Mouse (Mus musculus): ENCODE data around the gene Slc35f3. TPM values are rescaled to one million over a fixed set of nuclear protein-coding genes. Genes with fewer than 3 reads are reported as not detected.
"Not testable (repeated sequence)": the region's sequence is repeated elsewhere in the genome, so short reads cannot be mapped to it uniquely, and the experiment has no call there.

The Slc35f3 gene
- polyA plus RNA-seq, 1 experiment from 2014 or later, result 0.18 TPM

- no peak overlapping the region for H3K9ac ChIP-seq
- no peak overlapping the region for H3K27ac ChIP-seq
- no peak for ATAC-seq
- H3K27me3 ChIP-seq, result 0 out of 2 replicates have a peak, but pooled peaks cover 3% of the 10 kb centered on the region
- no peaks in the 10 kb centered on the region for H3K4me1 ChIP-seq
- H3K4me3 ChIP-seq, result no peak overlapping the region
- WGBS, result 85% methylated on average over 7 of the region's 7 CpGs
- H3K36me3 ChIP-seq (ENCODE audit: poor library complexity, severe bottlenecking), result no peaks in the 10 kb centered on the region
- H3K4me2 ChIP-seq, result no peak overlapping the region
- H3K9me3 ChIP-seq (replicated peaks), result no peaks in the 10 kb centered on the region
These were observed 82.9 kb downstream of the Slc35f3 start for GRCm38 (mm10) chr8:126381299-126381698.

DNA sequence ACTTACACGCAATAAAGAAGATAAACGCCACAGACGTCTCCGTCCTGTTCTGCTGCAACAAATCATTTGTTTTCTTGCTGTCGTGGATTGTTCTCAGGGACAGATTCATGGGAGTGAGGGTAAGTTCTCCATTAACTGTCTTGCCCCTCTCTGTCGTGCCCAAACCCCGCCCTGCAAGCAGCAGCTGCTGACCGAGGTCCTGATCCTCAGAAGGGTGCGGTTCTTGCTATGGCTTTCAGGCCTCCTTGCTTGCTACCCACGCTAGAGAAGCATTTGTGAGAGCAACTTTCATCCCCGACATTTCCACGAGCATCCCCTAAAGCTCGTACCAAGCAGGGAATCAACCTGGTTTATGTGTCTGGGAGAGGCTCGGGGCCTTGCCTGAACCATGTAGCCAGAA, 83.9 kb downstream of the Slc35f3 start:
- Histone ChIP-seq H3K27ac (no peak overlapping the region), H3K27me3 (0 out of 2 replicates have a peak, but pooled peaks cover 3% of the 10 kb centered on the region), H3K4me2 (no peak overlapping the region), H3K4me1 (no peaks in the 10 kb centered on the region), H3K9ac (no peak overlapping the region), H3K36me3 (ENCODE audit: poor library complexity, severe bottlenecking) (no peaks in the 10 kb centered on the region), H3K4me3 (no peak overlapping the region), H3K9me3 (replicated peaks) (no peaks in the 10 kb centered on the region)
- ATAC-seq, result no peak
- WGBS, result 43% methylated on average over 14 of the region's 14 CpGs

GRCm38 (mm10) chr8:126382749-126383148, 84.4 kb downstream of the Slc35f3 start:
- no peak for ATAC-seq
- H3K9me3 ChIP-seq (replicated peaks), result no peaks in the 10 kb centered on the region
- H3K9ac ChIP-seq, result no peak overlapping the region
- H3K27me3 ChIP-seq, result 0 out of 2 replicates have a peak, but pooled peaks cover 3% of the 10 kb centered on the region
- H3K4me1 ChIP-seq, result no peaks in the 10 kb centered on the region
- H3K36me3 ChIP-seq (ENCODE audit: poor library complexity, severe bottlenecking), result no peaks in the 10 kb centered on the region
- no peak overlapping the region for H3K27ac ChIP-seq
- no peak overlapping the region for H3K4me3 ChIP-seq
- H3K4me2 ChIP-seq, result no peak overlapping the region
- WGBS, result 65% methylated on average over 5 of the region's 5 CpGs

- no peaks in the 10 kb centered on the region for H3K9me3 ChIP-seq (replicated peaks)
These were observed 89.2 kb downstream of the Slc35f3 start for GRCm38 (mm10) chr8:126387566-126387965.

GRCm38 (mm10) chr8:126391541-126391940, 93.2 kb downstream of the Slc35f3 start:
- Histone ChIP-seq H3K36me3 (ENCODE audit: poor library complexity, severe bottlenecking) (no peaks in the 10 kb centered on the region), H3K27me3 (no peaks in the 10 kb centered on the region), H3K4me2 (no peak overlapping the region), H3K9me3 (replicated peaks) (no peaks in the 10 kb centered on the region), H3K27ac (no peak overlapping the region), H3K9ac (no peak overlapping the region), H3K4me1 (peaks cover 8% of the 10 kb centered on the region; the same call in 1 of the 2 replicates), H3K4me3 (no peak overlapping the region)
- 54% methylated on average over 2 of the region's 2 CpGs for WGBS
- ATAC-seq, result peak; percentile 53; the same call in 1 of the 2 replicates

More at GRCm38 (mm10) chr8:126387566-126387965, 89.2 kb downstream of the Slc35f3 start:
- H3K4me3 ChIP-seq, result no peak overlapping the region
- no peak overlapping the region for H3K4me2 ChIP-seq
- no peak overlapping the region for H3K9ac ChIP-seq
- no peaks in the 10 kb centered on the region for H3K36me3 ChIP-seq (ENCODE audit: poor library complexity, severe bottlenecking)
- 91% methylated on average over 4 of the region's 4 CpGs for WGBS
- ATAC-seq, result no peak
- no peaks in the 10 kb centered on the region for H3K4me1 ChIP-seq
- 0 out of 2 replicates have a peak, but pooled peaks cover 3% of the 10 kb centered on the region for H3K27me3 ChIP-seq
- no peak overlapping the region for H3K27ac ChIP-seq

DNA sequence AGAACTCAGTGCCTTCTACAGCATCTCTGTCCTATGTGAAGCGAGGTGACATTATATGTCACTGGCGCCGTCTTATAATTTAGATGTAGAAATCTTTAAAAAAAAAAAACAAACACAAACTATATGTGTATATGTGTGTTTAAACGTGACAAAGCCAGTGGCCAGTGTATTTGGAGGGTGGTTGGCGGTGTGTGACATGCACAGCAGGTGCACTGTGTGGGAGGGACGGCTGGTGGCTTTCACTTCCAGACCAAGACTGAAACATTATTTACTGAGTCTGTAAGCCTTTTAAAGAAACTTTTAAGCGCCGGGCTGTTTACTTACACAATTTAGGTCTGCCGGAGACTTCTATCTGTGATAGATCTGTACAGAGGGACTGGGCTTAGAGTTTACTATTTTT, 97.0 kb downstream of the Slc35f3 start:
- 73% methylated on average over 9 of the region's 9 CpGs for WGBS
- Histone ChIP-seq H3K9ac (no peak overlapping the region), H3K4me3 (no peak overlapping the region), H3K27ac (no peak overlapping the region), H3K36me3 (ENCODE audit: poor library complexity, severe bottlenecking) (no peaks in the 10 kb centered on the region), H3K4me2 (no peak overlapping the region), H3K9me3 (replicated peaks) (no peaks in the 10 kb centered on the region), H3K27me3 (no peaks in the 10 kb centered on the region), H3K4me1 (peaks cover 8% of the 10 kb centered on the region; the same call in 1 of the 2 replicates)
- no peak for ATAC-seq

GRCm38 (mm10) chr8:126395917-126396316, 97.6 kb downstream of the Slc35f3 start:
- H3K36me3 ChIP-seq (ENCODE audit: poor library complexity, severe bottlenecking), result no peaks in the 10 kb centered on the region
- H3K9me3 ChIP-seq (replicated peaks), result no peaks in the 10 kb centered on the region
- H3K9ac ChIP-seq, result no peak overlapping the region
- H3K4me2 ChIP-seq, result no peak overlapping the region
- ATAC-seq, result no peak
- no peak overlapping the region for H3K27ac ChIP-seq
- 49% methylated on average over 5 of the region's 5 CpGs for WGBS
- no peak overlapping the region for H3K4me3 ChIP-seq
- H3K27me3 ChIP-seq, result no peaks in the 10 kb centered on the region
- H3K4me1 ChIP-seq, result peaks cover 8% of the 10 kb centered on the region; the same call in 1 of the 2 replicates

DNA sequence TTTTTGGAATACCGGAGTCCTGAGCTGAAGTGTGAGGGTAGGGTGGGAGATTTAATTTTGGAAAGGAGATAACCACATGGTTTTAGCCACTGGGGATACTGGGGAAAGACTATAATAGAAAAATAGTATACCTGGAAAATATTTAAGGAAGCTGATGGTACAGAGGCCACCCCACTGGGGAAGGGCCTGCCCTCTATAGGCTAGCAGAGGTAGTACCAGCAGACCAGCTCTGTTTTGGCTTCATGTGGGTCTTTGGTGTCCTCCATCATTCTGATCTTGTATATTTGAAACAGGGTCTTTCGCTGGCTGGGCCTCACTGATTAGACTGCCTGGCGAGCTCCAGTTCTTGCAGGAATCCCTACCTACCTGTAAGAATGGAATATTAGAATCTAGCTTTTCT, 100.0 kb downstream of the Slc35f3 start:
- H3K4me1 ChIP-seq, result peaks cover 8% of the 10 kb centered on the region; the same call in 1 of the 2 replicates
- H3K4me3 ChIP-seq, result no peak overlapping the region
- no peaks in the 10 kb centered on the region for H3K36me3 ChIP-seq (ENCODE audit: poor library complexity, severe bottlenecking)
- H3K4me2 ChIP-seq, result no peak overlapping the region
- H3K27ac ChIP-seq, result no peak overlapping the region
- ATAC-seq, result no peak
- no peak overlapping the region for H3K9ac ChIP-seq
- no peaks in the 10 kb centered on the region for H3K9me3 ChIP-seq (replicated peaks)
- H3K27me3 ChIP-seq, result no peaks in the 10 kb centered on the region
- WGBS, result 70% methylated on average over 3 of the region's 3 CpGs

DNA sequence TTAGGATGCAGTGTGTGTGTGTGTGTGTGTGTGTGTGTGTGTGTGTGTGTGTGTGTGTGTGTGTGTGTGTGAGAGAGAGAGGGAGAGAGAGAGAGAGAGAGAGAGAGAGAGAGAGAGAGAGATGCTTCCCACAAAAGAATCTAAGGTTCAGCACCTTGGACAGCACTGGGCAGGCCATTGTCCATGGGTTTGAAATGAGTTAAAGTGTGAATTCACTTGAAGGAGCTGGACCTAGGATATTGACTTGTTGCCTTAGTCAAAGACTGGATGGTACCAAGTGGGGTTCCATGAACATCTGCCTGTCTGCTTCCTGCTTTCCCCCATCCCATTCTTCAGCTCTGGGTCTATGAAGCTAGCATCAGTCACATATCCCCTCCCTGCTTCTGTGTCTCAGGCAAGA, 106.2 kb downstream of the Slc35f3 start:
- H3K27ac ChIP-seq; H3K27me3 ChIP-seq; H3K9me3 ChIP-seq (replicated peaks); ATAC-seq; H3K4me1 ChIP-seq; H3K9ac ChIP-seq; H3K36me3 ChIP-seq (ENCODE audit: poor library complexity, severe bottlenecking); H3K4me3 ChIP-seq; H3K4me2 ChIP-seq: not testable (repeated sequence)

- no peak for ATAC-seq
- Histone ChIP-seq H3K4me2 (no peak overlapping the region), H3K9ac (no peak overlapping the region), H3K36me3 (ENCODE audit: poor library complexity, severe bottlenecking) (no peaks in the 10 kb centered on the region), H3K4me3 (no peak overlapping the region), H3K27ac (no peak overlapping the region), H3K4me1 (no peaks in the 10 kb centered on the region), H3K9me3 (replicated peaks) (no peaks in the 10 kb centered on the region), H3K27me3 (no peaks in the 10 kb centered on the region)
- 68% methylated on average over 4 of the region's 4 CpGs for WGBS
These were observed 106.7 kb downstream of the Slc35f3 start for GRCm38 (mm10) chr8:126405030-126405429.

- H3K27ac ChIP-seq, result no peak overlapping the region
- ATAC-seq, result no peak
- no peak overlapping the region for H3K4me3 ChIP-seq
- no peak overlapping the region for H3K4me2 ChIP-seq
- H3K9me3 ChIP-seq (replicated peaks), result no peaks in the 10 kb centered on the region
- peaks cover 9% of the 10 kb centered on the region for H3K36me3 ChIP-seq (ENCODE audit: poor library complexity, severe bottlenecking)
- H3K4me1 ChIP-seq, result peaks cover 19% of the 10 kb centered on the region
- H3K9ac ChIP-seq, result no peak overlapping the region
- H3K27me3 ChIP-seq, result no peaks in the 10 kb centered on the region
- WGBS, result 80% methylated on average over 3 of the region's 3 CpGs
These were observed 122.5 kb downstream of the Slc35f3 start for GRCm38 (mm10) chr8:126420834-126421233.

DNA sequence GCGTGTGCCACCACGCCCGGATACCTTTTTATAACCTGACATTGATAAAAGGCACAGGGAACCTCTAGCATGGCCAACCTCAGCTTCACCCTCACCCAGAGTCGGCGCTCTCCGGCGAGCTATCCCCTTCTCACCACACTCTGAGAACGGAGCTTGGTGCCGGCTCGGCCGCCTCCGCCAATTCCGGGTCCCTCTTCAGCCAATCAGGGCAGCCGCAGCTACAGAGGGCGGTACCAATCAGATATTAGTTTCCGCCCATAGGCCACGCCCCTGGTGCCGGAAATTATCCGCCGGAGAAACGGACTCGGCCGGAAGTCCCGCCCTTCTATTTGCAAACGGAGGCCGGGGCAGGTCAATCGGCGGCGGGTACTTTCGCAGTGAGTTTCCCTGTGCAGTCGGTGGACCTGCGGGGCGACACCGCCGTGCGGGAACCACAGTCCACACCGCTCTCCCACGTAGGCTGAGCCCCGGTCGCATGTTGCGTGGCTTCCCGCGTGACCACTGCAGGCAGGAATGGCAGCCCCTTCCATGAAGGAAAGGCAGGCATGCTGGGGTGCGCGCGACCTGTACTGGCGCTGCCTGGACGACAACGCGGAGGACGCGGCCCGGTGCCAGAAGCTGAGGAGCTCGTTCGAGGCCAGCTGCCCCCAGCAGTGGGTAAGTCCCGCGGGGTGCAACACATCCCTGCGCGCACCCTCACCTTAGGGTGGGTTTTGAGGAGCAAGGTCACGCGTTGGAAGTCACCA, 124.0 kb downstream of the Slc35f3 start, which contains the start of gene Coa6:
Gene Coa6, plus strand, starts transcription at position 342 of the 746 bp plus-strand sequence.
- peak within 1 kb of the TSS; percentile 68 for H3K27ac ChIP-seq
- peak within 1 kb of the TSS; percentile 84 for H3K4me3 ChIP-seq
- H3K9me3 ChIP-seq (replicated peaks), result no peaks in the 10 kb centered on the region

More for the DNA sequence above, 124.0 kb downstream of the Slc35f3 start, which contains the start of gene Coa6:
- WGBS, result under 1% methylated on average over 60 of the region's 61 CpGs
- Histone ChIP-seq H3K27me3 (no peaks in the 10 kb centered on the region), H3K4me2 (peak within 1 kb of the TSS; percentile 85), H3K4me1 (peaks cover 19% of the 10 kb centered on the region), H3K36me3 (ENCODE audit: poor library complexity, severe bottlenecking) (peaks cover 24% of the 10 kb centered on the region), H3K9ac (peak within 1 kb of the TSS; percentile 87)
- ATAC-seq, result peak; percentile 99

All from forebrain, embryonic 13.5 days (tissue).